Mouse (Mus musculus) heart, adult 2 months (tissue): ENCODE measurements around the gene Mfng.

Experiments
- CTCF ChIP-seq: fragments of 200-600 bp; IDR thresholded peaks from 2 replicates; pipeline ENCODE4 v1.8.1; 2022; ENCODE audit warnings: antibody characterized with exemption, mild to moderate bottlenecking, moderate library complexity
- EP300 ChIP-seq: fragments of 200-500 bp; IDR thresholded peaks from 2 replicates; pipeline ENCODE4 v1.6.1; 2011; ENCODE audit warnings: low read depth, low read length, control low read depth; ENCODE audit not compliant: insufficient read depth
- POLR2A ChIP-seq: fragments of 200-500 bp; IDR thresholded peaks from 2 replicates; pipeline ENCODE4 v1.6.1; 2011; ENCODE audit warnings: mild to moderate bottlenecking, low read depth, low read length, control low read depth; ENCODE audit not compliant: insufficient read depth

DNA sequence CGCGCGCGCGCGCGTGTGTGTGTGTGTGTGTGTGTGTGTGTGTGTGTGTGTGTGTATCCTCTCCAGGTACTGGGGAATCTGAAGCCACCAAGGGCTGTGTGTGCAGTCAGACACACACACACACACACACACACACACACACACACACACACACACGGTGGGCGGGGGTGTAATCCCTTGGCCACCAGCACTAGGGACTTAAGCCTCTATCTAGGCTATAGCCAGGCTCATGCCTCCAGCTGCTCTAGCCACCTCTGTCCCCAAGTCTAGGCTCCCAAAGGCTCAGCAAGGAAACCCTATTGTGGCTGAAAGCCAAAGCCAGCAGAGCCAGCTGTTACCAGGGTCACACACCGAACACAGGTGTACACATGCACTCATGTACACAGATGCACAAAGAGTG lies 30.4 kb downstream of the Mfng start:
- TF ChIP-seq CTCF (no peak), POLR2A (no peak), EP300 (no peak)
